Mouse (Mus musculus) intestine, embryonic 16.5 days (tissue): ENCODE data around the gene Mcm8. TPM values are rescaled to one million over a fixed set of nuclear protein-coding genes. Genes with fewer than 3 reads are reported as not detected.

Experiments used
- ATAC-seq: fragments of 200-750 bp; cut with Nextera tagmentation; 2 replicates; pipeline ENCODE4 v1.8.0; 2017; ENCODE audit warnings: moderate TSS enrichment, moderate library complexity
- H3K27ac ChIP-seq: fragments of 300-500 bp; sonication (generic); 2 replicates; pipeline ENCODE4 v1.5.1; 2014; ENCODE audit warnings: mild to moderate bottlenecking, low read length
- H3K27me3 ChIP-seq: fragments of 300-500 bp; sonication (generic); replicated peaks from 2 replicates; pipeline ENCODE4 v1.6.1; 2014; ENCODE audit warnings: low read length, control low read depth, mixed read lengths; ENCODE audit not compliant: control insufficient read depth, insufficient read depth
- H3K36me3 ChIP-seq: fragments of 300-500 bp; sonication (generic); 2 replicates; pipeline ENCODE4 v1.6.1; 2014; ENCODE audit warnings: low read length, control low read depth; ENCODE audit not compliant: control insufficient read depth, insufficient read depth
- H3K4me1 ChIP-seq: fragments of 300-500 bp; sonication (generic); 2 replicates; pipeline ENCODE4 v1.6.1; 2014; ENCODE audit warnings: low read length, control low read depth, mixed read lengths; ENCODE audit not compliant: control insufficient read depth, insufficient read depth
- H3K4me2 ChIP-seq: fragments of 300-500 bp; sonication (generic); 2 replicates; pipeline ENCODE4 v1.6.1; 2014; ENCODE audit warnings: low read depth, low read length, control low read depth
- H3K4me3 ChIP-seq: fragments of 300-500 bp; sonication (generic); 2 replicates; pipeline ENCODE4 v1.5.1; 2014; ENCODE audit warnings: mild to moderate bottlenecking, low read length
- H3K9ac ChIP-seq: fragments of 300-500 bp; sonication (generic); 2 replicates; pipeline ENCODE4 v1.6.1; 2014; ENCODE audit warnings: low read depth, low read length
- H3K9me3 ChIP-seq: fragments of 300-500 bp; sonication (generic); 2 replicates; pipeline ENCODE4 v1.6.1; 2016; ENCODE audit warnings: low read length, control low read depth; ENCODE audit not compliant: control insufficient read depth
- WGBS: fragments of 180-500 bp; shearing (Covaris S2); extraction: QIAGEN DNeasy Blood & Tissue Kit; methylation state at CpG from one replicate; pipeline ENCODE4 v1.1.7; 2014; 5-methylcytosine and 5-hydroxymethylcytosine counted together
- polyA plus RNA-seq: library from polyadenylated mRNA; unstranded; fragments of >200 nt; fragmentation: Nextera tagmentation; extraction: Ambion mirVana; gene quantifications from 2 replicates; pipeline ENCODE4 v1.2.1, GENCODE M21; 2015

Gene Mcm8
- polyA plus RNA-seq, result 10.5 and 10.6 TPM in 2 replicates

GRCm38 (mm10) chr2:132815608-132816314 is at the start of gene Mcm8, which contains the start of gene Trmt6:
Gene Mcm8 (plus strand): TSS chr2:132816141.
Gene Trmt6 (minus strand): TSS chr2:132816055.
- peak within 1 kb of the TSS; percentile 83 for H3K9ac ChIP-seq
- no peaks in the 10 kb centered on the region for H3K36me3 ChIP-seq
- peak within 1 kb of the TSS; percentile 75 for H3K4me2 ChIP-seq
- H3K27me3 ChIP-seq, result no peaks in the 10 kb centered on the region
- H3K27ac ChIP-seq, result peak within 1 kb of the TSS; percentile 79
- peak; percentile 100 for ATAC-seq
- no peaks in the 10 kb centered on the region for H3K9me3 ChIP-seq
- WGBS, result under 1% methylated on average over 59 of the region's 59 CpGs
- peak within 1 kb of the TSS; percentile 75 for H3K4me3 ChIP-seq
- H3K4me1 ChIP-seq, result peaks cover 12% of the 10 kb centered on the region

- no peaks in the 10 kb centered on the region for H3K4me1 ChIP-seq
- no peaks in the 10 kb centered on the region for H3K36me3 ChIP-seq
- 71% methylated on average over 1 of the region's 1 CpGs for WGBS
- no peak overlapping the region for H3K27ac ChIP-seq
- H3K27me3 ChIP-seq, result no peaks in the 10 kb centered on the region
- H3K9ac ChIP-seq, result no peak overlapping the region
- H3K9me3 ChIP-seq, result no peaks in the 10 kb centered on the region
- ATAC-seq, result no peak
- H3K4me3 ChIP-seq, result no peak overlapping the region
- no peak overlapping the region for H3K4me2 ChIP-seq
Observed at GRCm38 (mm10) chr2:132770822-132771221, 45.1 kb upstream of the Mcm8 start.

GRCm38 (mm10) chr2:132780978-132781377 is 35.0 kb upstream of the Mcm8 start, which contains the start of gene Chgb:
Gene Chgb (plus strand): TSS chr2:132781278.
- WGBS, result 11% methylated on average over 4 of the region's 4 CpGs
- no peak within 1 kb of the TSS for H3K27ac ChIP-seq
- ATAC-seq, result 0 out of 2 replicates have a peak, but pooled peaks have one; percentile 6
- H3K4me1 ChIP-seq, result 0 out of 2 replicates have a peak, but pooled peaks cover 4% of the 10 kb centered on the region
- no peaks in the 10 kb centered on the region for H3K36me3 ChIP-seq
- H3K9me3 ChIP-seq, result no peaks in the 10 kb centered on the region
- H3K4me2 ChIP-seq, result peak within 1 kb of the TSS; percentile 89
- H3K9ac ChIP-seq, result no peak within 1 kb of the TSS
- no peaks in the 10 kb centered on the region; the same call in 1 of the 2 replicates for H3K27me3 ChIP-seq
- H3K4me3 ChIP-seq, result peak within 1 kb of the TSS; percentile 47

GRCm38 (mm10) chr2:132781439-132782068 is 34.4 kb upstream of the Mcm8 start:
- WGBS, result 2% methylated on average over 33 of the region's 41 CpGs
- ATAC-seq, result peak; percentile 99
- Histone ChIP-seq H3K9ac (no peak overlapping the region), H3K36me3 (no peaks in the 10 kb centered on the region), H3K27me3 (no peaks in the 10 kb centered on the region; the same call in 1 of the 2 replicates), H3K9me3 (no peaks in the 10 kb centered on the region), H3K4me3 (peak overlapping the region; percentile 47), H3K4me1 (0 out of 2 replicates have a peak, but pooled peaks cover 4% of the 10 kb centered on the region), H3K4me2 (peak overlapping the region; percentile 89), H3K27ac (no peak overlapping the region)

GRCm38 (mm10) chr2:132784039-132784438 is 31.9 kb upstream of the Mcm8 start:
- no peaks in the 10 kb centered on the region for H3K36me3 ChIP-seq
- H3K4me2 ChIP-seq, result no peak overlapping the region
- H3K27me3 ChIP-seq, result no peaks in the 10 kb centered on the region; the same call in 1 of the 2 replicates
- H3K4me1 ChIP-seq, result 0 out of 2 replicates have a peak, but pooled peaks cover 4% of the 10 kb centered on the region
- H3K9ac ChIP-seq, result no peak overlapping the region
- H3K9me3 ChIP-seq, result no peaks in the 10 kb centered on the region
- WGBS, result 76% methylated on average over 6 of the region's 6 CpGs
- no peak overlapping the region for H3K4me3 ChIP-seq
- ATAC-seq, result no peak
- no peak overlapping the region for H3K27ac ChIP-seq

- Histone ChIP-seq H3K36me3 (no peaks in the 10 kb centered on the region), H3K4me2 (no peak overlapping the region), H3K4me1 (no peaks in the 10 kb centered on the region), H3K9ac (no peak overlapping the region), H3K4me3 (no peak overlapping the region), H3K27me3 (no peaks in the 10 kb centered on the region), H3K27ac (no peak overlapping the region), H3K9me3 (no peaks in the 10 kb centered on the region)
- ATAC-seq, result no peak
- 85% methylated on average over 19 of the region's 19 CpGs for WGBS
Observed at GRCm38 (mm10) chr2:132793441-132794203, 22.3 kb upstream of the Mcm8 start.

- no peak for ATAC-seq
- Histone ChIP-seq H3K9me3 (no peaks in the 10 kb centered on the region), H3K36me3 (no peaks in the 10 kb centered on the region), H3K27me3 (no peaks in the 10 kb centered on the region), H3K4me2 (no peak overlapping the region), H3K27ac (no peak overlapping the region), H3K4me1 (no peaks in the 10 kb centered on the region), H3K4me3 (no peak overlapping the region), H3K9ac (no peak overlapping the region)
- WGBS, result 82% methylated on average over 7 of the region's 7 CpGs
Observed at GRCm38 (mm10) chr2:132794204-132794586, 21.7 kb upstream of the Mcm8 start.

GRCm38 (mm10) chr2:132802976-132803375 is 13.0 kb upstream of the Mcm8 start:
- H3K4me1 ChIP-seq, result no peaks in the 10 kb centered on the region
- no peaks in the 10 kb centered on the region for H3K27me3 ChIP-seq
- 91% methylated on average over 2 of the region's 2 CpGs for WGBS
- H3K4me3 ChIP-seq, result no peak overlapping the region
- H3K4me2 ChIP-seq, result no peak overlapping the region
- 0 out of 2 replicates have a peak, but pooled peaks cover 5% of the 10 kb centered on the region for H3K36me3 ChIP-seq
- no peak overlapping the region for H3K9ac ChIP-seq
- ATAC-seq, result no peak
- H3K9me3 ChIP-seq, result no peaks in the 10 kb centered on the region
- H3K27ac ChIP-seq, result no peak overlapping the region

GRCm38 (mm10) chr2:132841071-132841470 is 25.1 kb downstream of the Mcm8 start:
- H3K4me1 ChIP-seq, result no peaks in the 10 kb centered on the region
- no peaks in the 10 kb centered on the region for H3K9me3 ChIP-seq
- ATAC-seq, result no peak
- WGBS, result 95% methylated on average over 4 of the region's 4 CpGs
- H3K36me3 ChIP-seq, result 0 out of 2 replicates have a peak, but pooled peaks cover 5% of the 10 kb centered on the region
- H3K4me3 ChIP-seq, result no peak overlapping the region
- H3K9ac ChIP-seq, result no peak overlapping the region
- H3K27ac ChIP-seq, result no peak overlapping the region
- H3K27me3 ChIP-seq, result no peaks in the 10 kb centered on the region
- H3K4me2 ChIP-seq, result no peak overlapping the region
